Mouse (Mus musculus): ENCODE measurements around the gene Apof. TPM values are rescaled to one million over a fixed set of nuclear protein-coding genes. Genes with fewer than 3 reads are reported as not detected.

Apof gene
- polyA plus RNA-seq (2012; rRNA removed; ENCODE audit: low replicate concordance), result 1.9 and 6.8 TPM in 2 replicates

GRCm38 (mm10) chr10:128268371-128268770 lies at the start of gene Apof:
Gene Apof (plus strand): TSS chr10:128268671.

DNA sequence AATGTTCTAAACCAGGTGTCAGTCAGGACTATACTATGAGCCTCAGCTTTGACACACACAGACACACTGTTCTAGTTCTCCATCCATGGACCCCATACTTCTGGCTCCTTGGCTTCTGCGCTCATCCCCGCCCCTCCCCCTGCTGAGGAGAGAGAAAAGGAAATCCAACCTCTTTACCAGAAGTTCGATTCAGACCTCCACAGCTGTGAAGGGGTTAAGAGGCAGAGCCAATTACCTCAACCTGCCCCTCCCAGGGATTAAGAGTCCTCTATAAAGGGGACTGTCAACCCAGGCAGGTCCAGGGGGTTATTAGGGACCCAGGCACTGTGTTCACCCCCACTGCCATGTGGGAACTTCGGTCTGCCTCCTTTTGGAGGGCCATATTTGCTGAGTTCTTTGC lies 42.9 kb upstream of the Apof start, which contains the start of gene Mip:
Gene Mip, plus strand, starts transcription at position 301 of the 400 bp plus-strand sequence.

DNA sequence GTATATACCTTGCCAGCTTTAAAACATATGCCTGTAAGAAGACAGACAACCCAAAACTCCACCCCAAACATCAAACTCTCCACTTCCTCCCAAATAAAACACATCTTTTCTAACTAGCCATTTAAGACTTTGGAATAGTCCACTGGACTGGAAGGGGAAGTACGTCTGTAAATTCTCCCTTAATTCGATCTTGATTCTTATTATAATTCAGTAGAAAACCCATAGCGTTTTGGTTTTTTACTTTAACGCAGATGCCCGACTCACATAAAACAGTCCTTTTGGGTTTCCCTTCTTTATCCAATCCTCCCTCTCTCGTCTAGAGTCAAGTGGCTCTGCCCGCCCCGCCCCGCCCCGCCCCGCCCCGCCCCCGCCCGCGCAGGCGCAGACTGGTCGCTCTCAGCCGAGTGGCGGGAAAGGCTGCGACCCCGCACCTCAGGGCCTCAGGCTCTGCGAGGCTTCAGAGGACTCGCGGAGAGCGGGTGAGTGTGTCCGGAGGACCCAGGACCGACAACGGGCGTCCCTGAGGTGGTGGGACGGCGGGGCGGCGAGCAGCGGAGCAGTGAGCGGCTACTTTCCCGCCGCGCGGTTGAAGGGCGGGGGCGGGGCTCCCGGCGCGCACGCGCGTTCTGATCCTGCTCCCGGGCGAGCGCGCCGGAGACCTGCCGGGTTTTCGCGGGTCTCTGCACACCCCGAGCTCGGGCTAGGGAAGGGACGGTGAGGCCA lies 36.6 kb upstream of the Apof start, which contains the start of gene Timeless:
Gene Timeless, plus strand, starts transcription at position 369 of the 723 bp plus-strand sequence.

GRCm38 (mm10) chr10:128253677-128254255 lies 14.7 kb upstream of the Apof start, which contains the start of gene Apon:
Gene Apon (plus strand): TSS chr10:128254096.

GRCm38 (mm10) chr10:128270287-128270841 lies 1.9 kb downstream of the Apof start, which contains the start of gene Stat2:
Gene Stat2 (plus strand): TSS chr10:128270559.

GRCm38 (mm10) chr10:128298702-128299171 lies 30.3 kb downstream of the Apof start, which contains the start of gene Il23a:
Gene Il23a (minus strand): TSS chr10:128298752.

GRCm38 (mm10) chr10:128303126-128304021 lies 34.9 kb downstream of the Apof start, which contains the start of gene Pan2:
Gene Pan2 (plus strand): TSS chr10:128303335.

Other genes with a start within 250 kb of the Apof start
- 125 and 131 TPM in 2 replicates for gene Naca, start 233.1 kb upstream of the Apof start, polyA plus RNA-seq (2012; rRNA removed; ENCODE audit: low replicate concordance)
- 17.6 and 101 TPM in 2 replicates for gene Ptges3, start 209.7 kb upstream of the Apof start, polyA plus RNA-seq (2012; rRNA removed; ENCODE audit: low replicate concordance)
- 5,679 and 6,335 TPM in 2 replicates for gene Atp5b, start 185.4 kb upstream of the Apof start, polyA plus RNA-seq (2012; rRNA removed; ENCODE audit: low replicate concordance)
- gene Baz2a, start 177.1 kb upstream of the Apof start, polyA plus RNA-seq (2012; rRNA removed; ENCODE audit: low replicate concordance), result 38.7 and 43.5 TPM in 2 replicates
- 141 and 190 TPM in 2 replicates for gene Rbms2, start 88.4 kb upstream of the Apof start, polyA plus RNA-seq (2012; rRNA removed; ENCODE audit: low replicate concordance)
- 1.6 and 19.0 TPM in 2 replicates for gene Gls2, start 74.2 kb upstream of the Apof start, polyA plus RNA-seq (2012; rRNA removed; ENCODE audit: low replicate concordance)
- gene Spryd4, start 56.9 kb upstream of the Apof start, polyA plus RNA-seq (2012; rRNA removed; ENCODE audit: low replicate concordance), result 7.7 and 23.0 TPM in 2 replicates
- not detected in 2 replicates for gene Mip, start 42.8 kb upstream of the Apof start, polyA plus RNA-seq (2012; rRNA removed; ENCODE audit: low replicate concordance)
- gene Timeless, start 36.6 kb upstream of the Apof start, polyA plus RNA-seq (2012; rRNA removed; ENCODE audit: low replicate concordance), result 3.5 and 4.7 TPM in 2 replicates
- 0.09 and 1.4 TPM in 2 replicates for gene Apon, start 14.6 kb upstream of the Apof start, polyA plus RNA-seq (2012; rRNA removed; ENCODE audit: low replicate concordance)
- gene Stat2, start 1.9 kb downstream of the Apof start, polyA plus RNA-seq (2012; rRNA removed; ENCODE audit: low replicate concordance), result 39.6 and 43.4 TPM in 2 replicates
- gene Il23a, start 30.1 kb downstream of the Apof start, polyA plus RNA-seq (2012; rRNA removed; ENCODE audit: low replicate concordance), result 0.07 and 0.09 TPM in 2 replicates
- gene Pan2, start 34.7 kb downstream of the Apof start, polyA plus RNA-seq (2012; rRNA removed; ENCODE audit: low replicate concordance), result 23.6 and 33.0 TPM in 2 replicates
- 32.3 and 61.4 TPM in 2 replicates for gene Cnpy2, start 53.8 kb downstream of the Apof start, polyA plus RNA-seq (2012; rRNA removed; ENCODE audit: low replicate concordance)
- gene Cs, start 69.1 kb downstream of the Apof start, polyA plus RNA-seq (2012; rRNA removed; ENCODE audit: low replicate concordance), result 312 and 728 TPM in 2 replicates
- gene Coq10a, start 100.3 kb downstream of the Apof start, polyA plus RNA-seq (2012; rRNA removed; ENCODE audit: low replicate concordance), result 41.6 and 171 TPM in 2 replicates
- gene Ankrd52, start 108.4 kb downstream of the Apof start, polyA plus RNA-seq (2012; rRNA removed; ENCODE audit: low replicate concordance), result 35.8 and 39.3 TPM in 2 replicates
- not detected in 2 replicates for gene Slc39a5, start 132.6 kb downstream of the Apof start, polyA plus RNA-seq (2012; rRNA removed; ENCODE audit: low replicate concordance)
- gene Nabp2, start 142.8 kb downstream of the Apof start, polyA plus RNA-seq (2012; rRNA removed; ENCODE audit: low replicate concordance), result 27.6 and 30.5 TPM in 2 replicates
- 25.5 and 28.2 TPM in 2 replicates for gene Rnf41, start 143.0 kb downstream of the Apof start, polyA plus RNA-seq (2012; rRNA removed; ENCODE audit: low replicate concordance)
- 114 and 152 TPM in 2 replicates for gene Smarcc2, start 190.6 kb downstream of the Apof start, polyA plus RNA-seq (2012; rRNA removed; ENCODE audit: low replicate concordance)
- gene Myl6, start 225.5 kb downstream of the Apof start, polyA plus RNA-seq (2012; rRNA removed; ENCODE audit: low replicate concordance), result 431 and 667 TPM in 2 replicates
- 6.0 and 6.7 TPM in 2 replicates for gene Myl6b, start 230.0 kb downstream of the Apof start, polyA plus RNA-seq (2012; rRNA removed; ENCODE audit: low replicate concordance)

Measured in mammary gland, adult 2 months (tissue).